Mouse (Mus musculus) heart, postnatal 0 days (tissue): ENCODE data around the gene Hmcn2. TPM values are rescaled to one million over a fixed set of nuclear protein-coding genes. Genes with fewer than 3 reads are reported as not detected.

Source experiments
- ATAC-seq: fragments of 200-750 bp; cut with Nextera tagmentation; 2 replicates; pipeline ENCODE4 v1.8.0; 2017; ENCODE audit warnings: low read depth, moderate number of reproducible peaks, moderate library complexity; ENCODE audit not compliant: insufficient read depth
- DNase-seq: peaks from one replicate; pipeline ENCODE4 v3.0.0-alpha.2; 2016; ENCODE audit warnings: low spot score
- H3K27ac ChIP-seq: fragments of 300-500 bp; sonication (generic); 2 replicates; pipeline ENCODE4 v1.5.1; 2014; ENCODE audit warnings: low read depth, mild to moderate bottlenecking
- H3K27me3 ChIP-seq: fragments of 300-500 bp; sonication (generic); 2 replicates; pipeline ENCODE4 v1.6.1; 2014; ENCODE audit warnings: low read length, mixed read lengths; ENCODE audit not compliant: control insufficient read depth, insufficient read depth
- H3K36me3 ChIP-seq: fragments of 300-500 bp; sonication (generic); replicated peaks from 2 replicates; pipeline ENCODE4 v1.6.1; 2014; ENCODE audit warnings: low read length, mixed read lengths; ENCODE audit not compliant: control insufficient read depth, insufficient read depth
- H3K4me1 ChIP-seq: fragments of 300-500 bp; sonication (generic); 2 replicates; pipeline ENCODE4 v1.6.1; 2014; ENCODE audit warnings: antibody characterized with exemption; ENCODE audit not compliant: control insufficient read depth, insufficient read depth
- H3K4me2 ChIP-seq: fragments of 300-500 bp; sonication (generic); 2 replicates; pipeline ENCODE4 v1.6.1; 2014; ENCODE audit warnings: low read depth, mild to moderate bottlenecking, low read length, moderate library complexity
- H3K4me3 ChIP-seq: fragments of 300-500 bp; sonication (generic); 2 replicates; pipeline ENCODE4 v1.5.1; 2014; ENCODE audit warnings: low read depth, low read length
- H3K9ac ChIP-seq: fragments of 300-500 bp; sonication (generic); replicated peaks from 2 replicates; pipeline ENCODE4 v1.6.1; 2014; ENCODE audit warnings: low read depth, low read length, mixed read lengths
- H3K9me3 ChIP-seq: fragments of 300-500 bp; sonication (generic); replicated peaks from 2 replicates; pipeline ENCODE4 v1.6.1; 2016; ENCODE audit warnings: low read length; ENCODE audit not compliant: control insufficient read depth
- CTCF ChIP-seq: IDR thresholded peaks from 2 replicates; pipeline ENCODE4 v1.5.1; 2016; ENCODE audit warnings: antibody characterized with exemption, control low read depth, low read depth
- EP300 ChIP-seq: IDR thresholded peaks from 2 replicates; pipeline ENCODE4 v1.6.1; 2016; ENCODE audit warnings: antibody characterized with exemption, low read depth
- WGBS: fragments of 180-500 bp; shearing (Covaris S2); extraction: QIAGEN DNeasy Blood & Tissue Kit; methylation state at CpG from one replicate; pipeline ENCODE4 v1.1.7; 2014; 5-methylcytosine and 5-hydroxymethylcytosine counted together
- polyA plus RNA-seq: library from polyadenylated mRNA; unstranded; fragments of >200 nt; fragmentation: Nextera tagmentation; extraction: Ambion mirVana; gene quantifications from 2 replicates; pipeline ENCODE4 v1.2.1, GENCODE M21; 2015
- total RNA-seq: library from RNA; depleted of rRNA; stranded (reverse); fragments of >200 nt; gene quantifications from 2 replicates; pipeline ENCODE4 v1.2.3, GENCODE M21; 2014; ENCODE audit warnings: low replicate concordance

The Hmcn2 gene
- total and polyA plus RNA-seq, 2 experiments from 2014 or later: 0.67 to 3.1 TPM

DNA sequence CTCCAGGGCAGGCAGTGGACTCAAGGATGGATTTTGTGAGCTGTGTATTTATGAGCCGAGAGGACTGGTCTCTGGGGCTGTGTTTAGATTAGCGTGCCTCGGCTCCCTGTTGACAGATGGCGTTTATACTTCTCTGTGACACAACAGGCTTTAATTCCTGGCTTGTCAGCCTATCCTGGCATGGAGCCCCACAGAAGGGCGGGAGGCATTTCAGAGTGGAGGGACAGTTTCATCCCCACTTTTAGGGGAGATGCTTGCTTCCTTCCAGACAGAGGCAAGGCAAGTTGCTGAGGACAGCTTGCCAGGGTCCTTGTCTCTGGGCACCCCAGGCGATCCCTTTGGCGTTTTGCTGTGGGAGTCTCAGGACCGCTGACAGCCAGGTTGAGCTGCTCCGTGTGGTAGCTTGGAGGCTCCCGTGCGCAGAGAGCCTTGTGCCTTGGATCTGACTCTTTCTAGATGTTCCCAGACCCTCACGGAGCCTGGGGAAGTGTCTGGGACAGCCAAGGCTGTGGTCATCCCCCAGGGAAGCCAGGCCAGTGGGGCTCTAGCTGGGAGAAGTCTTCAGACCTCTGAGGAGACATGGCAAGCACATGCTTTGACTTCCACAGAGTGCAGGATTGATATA, 23.6 kb downstream of the Hmcn2 start:
- Histone ChIP-seq H3K27ac (no peak overlapping the region), H3K27me3 (peaks cover 14% of the 10 kb centered on the region; the same call in 1 of the 2 replicates), H3K4me3 (no peak overlapping the region), H3K4me2 (no peak overlapping the region), H3K4me1 (peaks cover 25% of the 10 kb centered on the region), H3K9me3 (no peaks in the 10 kb centered on the region), H3K36me3 (no peaks in the 10 kb centered on the region), H3K9ac (no peak overlapping the region)
- 30% methylated on average over 12 of the region's 12 CpGs for WGBS
- no peak for ATAC-seq
- peak; percentile 42 for DNase-seq
- no peak for TF ChIP-seq CTCF
- TF ChIP-seq EP300: no peak

DNA sequence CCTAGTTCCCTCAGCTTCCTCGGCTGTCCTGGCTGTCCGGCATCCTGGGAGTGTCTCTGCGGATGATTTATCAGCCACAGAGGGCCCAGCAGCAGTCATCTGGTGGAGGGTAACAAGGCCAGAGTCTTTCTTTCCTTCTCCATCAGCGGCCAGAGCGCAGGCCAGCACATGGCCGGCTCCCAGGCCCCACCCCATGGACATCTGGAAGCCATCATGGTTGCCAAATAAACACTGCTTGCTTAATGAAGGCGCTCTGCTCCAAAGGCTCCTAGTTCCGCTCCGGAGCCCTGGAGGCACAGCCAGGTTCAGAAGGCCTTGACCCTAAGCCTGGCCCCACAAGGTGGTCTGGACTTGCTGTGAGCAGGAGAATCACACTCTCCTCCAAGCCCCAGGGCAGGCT, 25.6 kb downstream of the Hmcn2 start:
- Histone ChIP-seq H3K27ac (no peak overlapping the region), H3K9ac (no peak overlapping the region), H3K27me3 (peaks cover 19% of the 10 kb centered on the region; the same call in 1 of the 2 replicates), H3K36me3 (no peaks in the 10 kb centered on the region), H3K4me2 (no peak overlapping the region), H3K4me1 (peaks cover 26% of the 10 kb centered on the region), H3K9me3 (no peaks in the 10 kb centered on the region), H3K4me3 (no peak overlapping the region)
- 67% methylated on average over 9 of the region's 9 CpGs for WGBS
- DNase-seq (no peak), ATAC-seq (no peak)
- TF ChIP-seq CTCF: no peak
- TF ChIP-seq EP300: no peak

DNA sequence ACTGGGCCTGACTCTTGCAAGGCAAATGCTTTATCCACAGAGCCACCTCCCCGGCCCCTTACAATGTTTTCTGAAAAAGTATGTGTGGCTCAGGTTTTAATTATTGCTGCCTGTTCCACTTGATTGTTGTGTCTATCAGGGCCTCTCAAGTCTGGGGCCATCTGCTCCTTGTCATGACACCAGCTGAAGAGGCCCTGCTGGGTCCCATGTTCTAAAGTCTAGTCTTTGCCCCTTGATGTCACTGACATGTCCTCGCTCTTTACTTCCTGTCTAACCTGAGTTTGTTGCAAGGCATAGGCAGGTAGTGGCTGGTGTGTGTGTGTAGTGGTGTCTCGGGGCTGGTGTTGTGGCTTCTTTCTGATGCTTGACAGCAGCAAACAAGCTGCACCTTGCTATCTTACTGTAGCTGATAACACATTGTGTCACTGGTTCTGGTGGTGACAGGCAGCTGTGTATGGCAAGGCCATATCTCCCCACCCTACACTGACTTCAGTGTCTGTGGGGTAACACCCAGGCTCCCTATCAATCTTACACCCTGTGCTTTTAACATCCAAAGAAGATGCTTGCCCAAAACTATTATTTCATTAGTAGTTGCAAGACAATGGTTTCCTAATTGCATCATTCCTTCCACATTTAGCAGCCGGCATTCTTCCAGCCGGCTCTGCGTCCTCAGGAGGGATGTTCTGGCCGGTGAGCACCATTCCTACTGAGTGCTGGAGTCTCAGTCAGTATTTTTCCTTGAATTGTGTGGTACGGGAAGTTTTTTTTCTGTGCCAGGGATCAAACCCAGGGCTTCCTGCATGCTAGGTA, 27.7 kb downstream of the Hmcn2 start:
- DNase-seq (peak; percentile 58), ATAC-seq (peak; percentile 84)
- WGBS: 20% methylated on average over 8 of the region's 8 CpGs

GRCm38 (mm10) chr2:31346096-31346495, 31.9 kb downstream of the Hmcn2 start:
- peaks cover 37% of the 10 kb centered on the region for H3K27me3 ChIP-seq

More for the DNA sequence above, 27.7 kb downstream of the Hmcn2 start:
- H3K9me3 ChIP-seq: no peaks in the 10 kb centered on the region
- H3K4me2 ChIP-seq: no peak overlapping the region
- H3K36me3 ChIP-seq: no peaks in the 10 kb centered on the region
- H3K4me3 ChIP-seq: no peak overlapping the region
- H3K27me3 ChIP-seq: peaks cover 23% of the 10 kb centered on the region
- peak overlapping the region; percentile 1; the same call in 1 of the 2 replicates for H3K27ac ChIP-seq
- TF ChIP-seq EP300 (peak; percentile 92), CTCF (no peak)
- peaks cover 25% of the 10 kb centered on the region for H3K4me1 ChIP-seq
- no peak overlapping the region for H3K9ac ChIP-seq

DNA sequence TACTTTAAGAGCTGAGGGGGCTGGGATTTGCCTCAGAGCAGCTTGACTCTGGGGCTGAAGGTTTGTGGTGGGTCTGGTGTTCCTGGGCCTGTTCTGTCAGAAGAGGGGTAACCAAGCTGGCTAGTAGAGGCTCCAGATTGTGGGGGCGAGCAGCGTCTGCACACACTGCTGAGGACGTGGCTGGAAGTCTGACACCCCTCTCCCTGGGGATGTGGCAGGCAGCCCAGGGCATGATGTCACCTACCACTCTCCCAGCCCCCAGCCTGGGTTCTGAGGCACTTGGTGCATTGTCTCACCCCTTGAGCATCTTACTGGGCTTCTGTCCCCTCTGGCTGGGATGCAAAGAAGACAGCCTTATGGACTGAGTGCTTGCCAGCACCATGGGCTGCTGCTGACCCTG, 34.2 kb downstream of the Hmcn2 start:
- Histone ChIP-seq H3K4me3 (no peak overlapping the region), H3K4me1 (no peaks in the 10 kb centered on the region), H3K4me2 (no peak overlapping the region), H3K27ac (no peak overlapping the region), H3K9ac (no peak overlapping the region), H3K9me3 (no peaks in the 10 kb centered on the region), H3K27me3 (peaks cover 54% of the 10 kb centered on the region), H3K36me3 (no peaks in the 10 kb centered on the region)
- DNase-seq: no peak
- ATAC-seq: no peak
- TF ChIP-seq EP300 (no peak), CTCF (no peak)
- WGBS: 40% methylated on average over 3 of the region's 3 CpGs

More at GRCm38 (mm10) chr2:31346096-31346495, 31.9 kb downstream of the Hmcn2 start:
- Histone ChIP-seq H3K9me3 (no peaks in the 10 kb centered on the region), H3K36me3 (no peaks in the 10 kb centered on the region), H3K4me1 (peaks cover 9% of the 10 kb centered on the region), H3K9ac (no peak overlapping the region), H3K27ac (no peak overlapping the region), H3K4me2 (no peak overlapping the region), H3K4me3 (no peak overlapping the region)
- DNase-seq: peak; percentile 52
- no peak for TF ChIP-seq EP300
- TF ChIP-seq CTCF: no peak
- WGBS: 26% methylated on average over 12 of the region's 12 CpGs
- no peak for ATAC-seq
